Mouse (Mus musculus) brown adipose tissue, adult 24 weeks (tissue): ENCODE data around the gene Pfn4. TPM values are rescaled to one million over a fixed set of nuclear protein-coding genes. Genes with fewer than 3 reads are reported as not detected.
"Not testable (repeated sequence)": the region's sequence is repeated elsewhere in the genome, so short reads cannot be mapped to it uniquely, and the experiment has no call there.

ENCODE experiments used
- H3K27ac ChIP-seq: fragments of 200-500 bp; replicated peaks from 2 replicates; pipeline ENCODE4 v1.5.1; 2012; ENCODE audit warnings: low read depth, mild to moderate bottlenecking, low read length
- H3K4me1 ChIP-seq: fragments of 200-500 bp; 2 replicates; pipeline ENCODE4 v1.6.1; 2012; ENCODE audit warnings: low read length, mixed read lengths; ENCODE audit not compliant: control insufficient read depth, insufficient read depth, insufficient read length
- H3K4me3 ChIP-seq: fragments of 200-500 bp; 2 replicates; pipeline ENCODE4 v1.5.1; 2012; ENCODE audit warnings: low read depth, mild to moderate bottlenecking, low read length, moderate library complexity; ENCODE audit not compliant: insufficient read depth
- polyA plus RNA-seq: library from polyadenylated mRNA; stranded (reverse); fragments of >200 nt; gene quantifications from 2 replicates; pipeline ENCODE4 v1.2.4, GENCODE M21; 2012; ENCODE audit not compliant: missing spikeins, insufficient read depth, insufficient read length

Gene Pfn4
- polyA plus RNA-seq, 1 experiment = 3.2 TPM

GRCm38 (mm10) chr12:4775588-4775949 is 6.7 kb downstream of the Pfn4 start:
- H3K4me1 ChIP-seq = no peaks in the 10 kb centered on the region
- no peak overlapping the region for H3K27ac ChIP-seq

GRCm38 (mm10) chr12:4777734-4778133 is 8.9 kb downstream of the Pfn4 start:
- Histone ChIP-seq H3K27ac (no peak overlapping the region), H3K4me3 (no peak overlapping the region), H3K4me1 (no peaks in the 10 kb centered on the region)

More at GRCm38 (mm10) chr12:4775588-4775949, 6.7 kb downstream of the Pfn4 start:
- no peak overlapping the region for H3K4me3 ChIP-seq

GRCm38 (mm10) chr12:4780245-4780644 is 11.4 kb downstream of the Pfn4 start:
- no peak overlapping the region for H3K27ac ChIP-seq
- no peaks in the 10 kb centered on the region for H3K4me1 ChIP-seq
- no peak overlapping the region for H3K4me3 ChIP-seq

- H3K4me1 ChIP-seq = no peaks in the 10 kb centered on the region
- H3K4me3 ChIP-seq = no peak overlapping the region
- no peak overlapping the region for H3K27ac ChIP-seq
Observed at GRCm38 (mm10) chr12:4781270-4781669, 12.4 kb downstream of the Pfn4 start.

GRCm38 (mm10) chr12:4781725-4782404 is 13.0 kb downstream of the Pfn4 start:
- H3K27ac ChIP-seq, H3K4me1 ChIP-seq, H3K4me3 ChIP-seq: not testable (repeated sequence)

GRCm38 (mm10) chr12:4783598-4783997 is 14.8 kb downstream of the Pfn4 start:
- Histone ChIP-seq H3K4me1 (no peaks in the 10 kb centered on the region), H3K4me3 (no peak overlapping the region), H3K27ac (no peak overlapping the region)

- H3K4me1 ChIP-seq = no peaks in the 10 kb centered on the region
- H3K27ac ChIP-seq = no peak overlapping the region
- H3K4me3 ChIP-seq = no peak overlapping the region
Observed at GRCm38 (mm10) chr12:4784466-4784865, 15.6 kb downstream of the Pfn4 start.

GRCm38 (mm10) chr12:4788128-4788527 is 19.3 kb downstream of the Pfn4 start:
- not testable (repeated sequence) for H3K4me3 ChIP-seq, H3K4me1 ChIP-seq

GRCm38 (mm10) chr12:4793718-4794117 is 24.9 kb downstream of the Pfn4 start:
- Histone ChIP-seq H3K4me1 (no peaks in the 10 kb centered on the region), H3K4me3 (no peak overlapping the region), H3K27ac (no peak overlapping the region)

More at GRCm38 (mm10) chr12:4788128-4788527, 19.3 kb downstream of the Pfn4 start:
- not testable (repeated sequence) for H3K27ac ChIP-seq

- not testable (repeated sequence) for H3K4me1 ChIP-seq, H3K4me3 ChIP-seq, H3K27ac ChIP-seq
Observed at GRCm38 (mm10) chr12:4797471-4797870, 28.6 kb downstream of the Pfn4 start.

GRCm38 (mm10) chr12:4811036-4811435 is 42.2 kb downstream of the Pfn4 start:
- no peak overlapping the region for H3K4me3 ChIP-seq
- no peaks in the 10 kb centered on the region for H3K4me1 ChIP-seq
- no peak overlapping the region for H3K27ac ChIP-seq

GRCm38 (mm10) chr12:4811705-4812104 is 42.9 kb downstream of the Pfn4 start:
- no peak overlapping the region for H3K4me3 ChIP-seq
- H3K4me1 ChIP-seq = no peaks in the 10 kb centered on the region
- H3K27ac ChIP-seq = no peak overlapping the region

- Histone ChIP-seq H3K4me1 (no peaks in the 10 kb centered on the region), H3K27ac (no peak overlapping the region), H3K4me3 (no peak overlapping the region)
Observed at GRCm38 (mm10) chr12:4813636-4814035, 44.8 kb downstream of the Pfn4 start.

GRCm38 (mm10) chr12:4816680-4817360 is 48.0 kb downstream of the Pfn4 start:
- Histone ChIP-seq H3K27ac (peak overlapping the region; percentile 72), H3K4me3 (peak overlapping the region; percentile 93), H3K4me1 (no peaks in the 10 kb centered on the region)

- Histone ChIP-seq H3K4me3 (peak within 1 kb of the TSS; percentile 93), H3K4me1 (no peaks in the 10 kb centered on the region), H3K27ac (peak within 1 kb of the TSS; percentile 72)
Observed at GRCm38 (mm10) chr12:4817361-4818101, 48.7 kb downstream of the Pfn4 start, which contains the start of gene Sf3b6. Gene Sf3b6 (plus strand): TSS chr12:4817544.
